Mouse (Mus musculus) natural killer cell, adult 2 months (primary cell): ENCODE data around the gene Shq1.

ENCODE experiments used
- DNase-seq, 2 experiments: peaks; one replicate each; pipeline ENCODE4 v3.0.0; 2022; ENCODE audit warnings: low spot score in 2 of 2

Shq1 gene

DNA sequence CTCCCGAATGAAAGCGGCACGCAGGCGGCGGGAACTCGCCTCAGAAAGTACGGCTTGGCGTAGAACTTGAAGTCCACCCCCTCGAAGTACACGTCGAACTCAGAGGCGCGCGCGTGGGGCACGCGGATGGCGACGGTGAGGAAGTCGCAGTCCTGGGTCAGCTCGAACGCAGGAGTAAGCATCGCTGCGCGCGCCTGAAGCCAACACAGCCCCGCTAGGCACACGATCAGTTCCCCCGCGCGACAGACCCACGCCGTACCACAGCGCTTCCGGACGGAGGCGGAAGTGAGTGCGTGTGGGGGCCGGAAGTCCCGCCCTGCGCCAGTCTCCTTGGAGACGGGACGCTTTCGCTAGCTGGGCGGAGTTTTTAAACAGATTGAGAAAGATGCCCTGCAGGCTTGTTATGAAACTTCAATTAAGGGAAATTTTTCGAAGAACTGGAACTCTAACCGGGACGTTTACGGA lies at the start of gene Shq1:
Gene Shq1, minus strand, starts transcription at position 278 of the 465 bp plus-strand sequence.
- DNase-seq, result peak; percentile 84 to 87

DNA sequence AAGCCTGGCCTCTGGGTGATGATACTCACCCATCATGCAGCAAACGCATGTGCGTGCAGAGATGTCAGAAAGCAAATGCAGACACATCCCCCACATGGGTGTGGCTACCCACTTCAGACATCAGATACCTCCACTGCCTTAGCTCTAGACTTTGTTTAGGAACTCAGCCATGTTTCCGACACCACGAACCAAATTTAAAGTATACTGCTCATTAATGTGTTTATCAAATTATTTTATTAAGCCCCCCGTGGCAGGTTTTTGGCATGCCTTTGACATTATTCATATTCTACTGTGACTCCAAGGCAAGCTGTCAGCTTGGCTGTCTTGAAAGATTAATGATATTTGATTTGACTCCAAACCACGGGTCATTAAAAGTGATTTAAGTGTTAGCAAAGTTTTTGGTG lies 49.1 kb upstream of the Shq1 start:
- DNase-seq, result no peak

DNA sequence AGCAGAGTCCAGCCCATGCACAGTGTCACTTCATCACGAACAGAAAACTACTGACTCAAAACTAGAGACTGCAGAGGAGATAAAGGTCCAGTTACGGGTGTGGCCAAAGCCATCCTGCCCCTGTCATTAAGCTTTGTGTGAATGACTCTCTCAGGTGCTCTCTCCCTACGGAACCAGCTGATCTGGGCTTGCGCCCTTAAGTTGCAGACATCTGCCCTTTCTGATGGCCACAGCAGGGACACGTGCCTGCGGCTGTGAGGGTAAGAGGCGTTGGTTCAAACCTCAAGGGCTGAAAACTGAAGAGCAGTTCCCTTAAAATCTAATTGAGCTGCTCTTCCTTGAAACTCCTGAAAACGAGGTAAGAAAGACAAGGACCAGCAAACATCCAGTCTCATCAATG lies 45.9 kb upstream of the Shq1 start:
- no peak for DNase-seq

GRCm38 (mm10) chr6:100716152-100716551 lies 45.2 kb upstream of the Shq1 start:
- no peak for DNase-seq

DNA sequence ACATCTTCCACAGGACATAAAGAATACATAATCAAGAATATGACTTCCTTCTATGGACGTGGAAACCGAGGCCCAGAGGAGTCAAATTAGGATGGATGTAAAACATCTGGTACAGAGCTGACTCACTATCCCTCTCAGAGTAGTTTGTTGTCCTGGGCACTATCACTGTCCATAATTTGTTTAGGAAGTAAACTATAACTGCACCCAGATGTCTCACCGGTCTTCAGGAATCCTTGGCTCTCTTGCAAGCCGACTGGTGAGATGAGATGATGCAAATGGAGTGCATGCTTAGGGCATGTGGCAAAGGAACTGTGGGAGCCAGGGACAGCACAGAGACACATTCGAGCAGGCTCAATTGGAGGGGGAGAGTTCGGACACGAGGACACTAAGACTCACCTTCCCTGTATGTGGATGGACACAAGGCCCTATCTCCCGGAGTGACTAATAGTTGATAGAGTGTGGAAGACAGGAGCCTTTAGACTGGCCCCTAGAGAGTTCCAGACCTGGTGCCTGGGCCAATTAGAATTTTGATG lies 44.4 kb upstream of the Shq1 start:
- DNase-seq, result no peak

DNA sequence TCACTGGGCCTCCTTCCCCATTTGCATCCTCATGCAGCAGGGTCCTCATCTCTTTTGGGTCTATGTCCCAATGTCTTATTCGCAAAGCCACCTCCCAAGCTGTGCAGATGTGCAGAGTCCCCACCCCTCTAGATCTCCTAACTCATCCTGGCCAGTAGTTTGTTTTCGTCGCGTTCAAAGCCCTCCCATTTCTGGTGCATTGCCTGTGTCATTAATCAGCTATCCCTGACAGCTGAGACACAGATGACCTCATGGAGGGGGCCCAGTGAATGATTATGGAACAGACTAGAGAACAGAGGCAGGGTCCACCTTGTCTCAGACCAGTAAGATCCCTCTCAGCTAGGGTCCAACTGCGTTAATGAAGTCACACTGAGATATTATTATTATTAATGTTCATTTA lies 39.9 kb upstream of the Shq1 start:
- DNase-seq, result no peak

- DNase-seq, result peak in 1 of 2 experiments; percentile 5
These were observed 39.2 kb upstream of the Shq1 start for GRCm38 (mm10) chr6:100710170-100710569.

GRCm38 (mm10) chr6:100709483-100709882 lies 38.5 kb upstream of the Shq1 start:
- DNase-seq, result no peak

- no peak for DNase-seq
These were observed 38.0 kb upstream of the Shq1 start for GRCm38 (mm10) chr6:100708996-100709395.

GRCm38 (mm10) chr6:100708248-100708647 lies 37.3 kb upstream of the Shq1 start:
- no peak for DNase-seq

GRCm38 (mm10) chr6:100707557-100707956 lies 36.6 kb upstream of the Shq1 start:
- DNase-seq, result no peak

DNA sequence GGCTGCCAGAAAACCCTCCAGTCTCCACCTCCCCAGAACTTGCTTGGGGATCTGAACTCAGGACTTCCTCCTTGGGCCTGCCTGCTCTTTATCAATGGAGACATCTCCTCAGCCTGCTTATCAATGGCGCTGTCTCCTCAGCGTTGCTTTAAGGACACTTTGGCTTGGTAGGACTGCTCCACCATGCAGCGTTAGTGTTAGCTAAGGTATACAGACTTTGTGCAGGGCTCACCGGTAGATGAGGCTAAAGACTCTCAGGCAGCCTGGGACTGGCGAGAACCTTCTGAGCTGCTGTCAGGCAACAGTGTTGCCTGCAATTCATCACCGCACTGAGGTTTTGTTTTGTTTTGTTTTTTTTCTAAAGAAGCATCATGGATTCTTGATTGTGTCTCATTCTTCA lies 35.9 kb upstream of the Shq1 start:
- no peak for DNase-seq

DNA sequence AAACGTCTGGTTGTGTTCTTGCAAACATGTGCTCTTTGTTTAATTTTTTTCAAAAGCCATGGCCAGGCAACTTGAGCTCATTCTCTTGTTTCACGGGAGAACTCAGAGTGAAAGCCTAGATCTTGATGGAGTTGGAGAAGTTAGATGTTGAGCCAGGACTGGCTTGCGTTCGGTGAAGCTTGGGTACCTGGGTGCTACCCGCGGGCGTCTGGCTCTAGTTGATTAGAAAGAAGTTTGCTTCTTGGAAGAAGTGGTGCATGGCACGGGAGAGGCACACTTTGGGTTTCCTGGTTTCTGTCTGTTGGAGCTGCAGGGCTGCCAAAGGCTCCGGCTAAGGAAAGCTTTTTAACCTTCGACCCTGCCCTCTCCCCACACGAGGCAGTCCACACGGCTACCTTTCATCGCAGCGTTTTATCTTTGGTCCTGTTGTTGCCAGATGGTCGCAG lies 34.4 kb upstream of the Shq1 start:
- no peak for DNase-seq

- DNase-seq, result no peak
These were observed 33.8 kb upstream of the Shq1 start, which contains the start of gene Gxylt2 for GRCm38 (mm10) chr6:100704574-100705365. Gene Gxylt2 (plus strand): TSS chr6:100704734.

GRCm38 (mm10) chr6:100704197-100704573 lies 33.2 kb upstream of the Shq1 start:
- DNase-seq, result no peak

GRCm38 (mm10) chr6:100700774-100701173 lies 29.8 kb upstream of the Shq1 start:
- no peak for DNase-seq

- DNase-seq, result no peak
These were observed 29.0 kb upstream of the Shq1 start for GRCm38 (mm10) chr6:100699986-100700385.

- no peak for DNase-seq
These were observed 15.4 kb upstream of the Shq1 start for GRCm38 (mm10) chr6:100686341-100686740.

DNA sequence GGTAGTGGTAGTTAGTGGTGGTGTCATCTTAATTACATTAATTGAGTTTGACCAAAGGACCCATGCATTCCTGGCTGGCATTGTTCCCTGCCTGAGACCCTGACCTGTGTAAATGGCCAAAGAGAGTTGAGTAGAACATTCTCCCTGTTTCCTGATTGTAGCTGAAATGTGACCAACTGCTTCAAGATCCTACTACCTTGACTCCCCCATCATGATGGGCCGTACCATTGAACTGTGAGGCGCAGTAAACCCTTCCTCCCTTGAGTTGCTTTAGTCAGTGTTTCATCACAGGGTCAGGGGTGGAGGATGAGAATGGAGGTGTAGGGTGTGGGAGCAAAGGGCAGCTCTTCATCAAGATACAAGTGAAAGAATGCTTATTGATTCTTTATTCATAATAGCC lies 7.7 kb upstream of the Shq1 start:
- no peak for DNase-seq

- DNase-seq, result no peak
These were observed 5.5 kb upstream of the Shq1 start for GRCm38 (mm10) chr6:100676461-100676860.

DNA sequence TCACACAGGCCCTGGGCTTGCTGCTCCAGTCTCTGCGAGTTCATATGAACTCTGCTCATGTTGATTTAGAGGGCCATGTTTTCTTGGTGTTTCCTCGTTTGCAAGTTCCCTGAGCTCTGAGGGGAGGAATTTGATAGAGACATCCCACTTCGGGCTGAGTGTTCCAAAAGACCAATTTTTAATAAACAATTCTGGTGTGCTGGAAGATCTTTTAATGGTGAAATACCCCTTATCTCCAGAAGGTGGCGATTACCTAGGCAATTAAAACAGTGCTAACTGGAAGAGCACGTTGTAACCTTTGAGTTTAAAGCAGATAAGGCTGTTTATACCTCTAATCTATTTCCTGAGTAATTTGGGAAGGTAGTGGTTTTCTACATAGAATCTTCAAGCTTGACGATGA lies 4.0 kb upstream of the Shq1 start:
- DNase-seq, result no peak

- no peak for DNase-seq
These were observed 444 bp upstream of the Shq1 start for GRCm38 (mm10) chr6:100671401-100671800.

GRCm38 (mm10) chr6:100670370-100670841 lies 551 bp downstream of the Shq1 start:
- peak; percentile 34 to 41 for DNase-seq
